Mouse (Mus musculus): Measurements from ENCODE around the gene Hpcal1. TPM values are rescaled to one million over a fixed set of nuclear protein-coding genes. Genes with fewer than 3 reads are reported as not detected.
A peak's percentile ranks its signal among the peaks of the same experiment; 100 is the strongest.
"Not testable (repeated sequence)": the region's sequence is repeated elsewhere in the genome, so short reads cannot be mapped to it uniquely, and the experiment has no call there.

Gene Hpcal1
- polyA plus RNA-seq, 1 experiment from 2014 or later, result 145 TPM

GRCm38 (mm10) chr12:17754771-17755170 is 64.1 kb downstream of the Hpcal1 start:
- no peak overlapping the region for H3K4me3 ChIP-seq (ENCODE audit: low read depth, low read length)
- no peak overlapping the region for H3K9ac ChIP-seq (replicated peaks; ENCODE audit: low read depth)
- H3K9me3 ChIP-seq (ENCODE audit: low read length), result no peaks in the 10 kb centered on the region
- DNase-seq (ENCODE audit: low spot score) (no peak), ATAC-seq (no peak)
- no peaks in the 10 kb centered on the region for H3K27me3 ChIP-seq (replicated peaks; ENCODE audit: insufficient read depth, low read length)
- WGBS, result 76% methylated on average over 1 of the region's 1 CpGs
- no peak for TF ChIP-seq CTCF (IDR thresholded peaks at IDR 0.05)
- no peak for TF ChIP-seq EP300 (IDR thresholded peaks at IDR 0.05)
- no peaks in the 10 kb centered on the region for H3K36me3 ChIP-seq (ENCODE audit: insufficient read depth, low read length)
- H3K4me2 ChIP-seq (replicated peaks; ENCODE audit: low read depth, low read length), result no peak overlapping the region
- H3K27ac ChIP-seq (ENCODE audit: low read length), result no peak overlapping the region
- peaks cover 17% of the 10 kb centered on the region; the same call in 1 of the 2 replicates for H3K4me1 ChIP-seq (ENCODE audit: insufficient read depth, low read depth, low read length)

- Histone ChIP-seq H3K27ac (ENCODE audit: low read length) (no peak overlapping the region), H3K9ac (replicated peaks; ENCODE audit: low read depth) (no peak overlapping the region), H3K36me3 (ENCODE audit: insufficient read depth, low read length) (no peaks in the 10 kb centered on the region), H3K27me3 (replicated peaks; ENCODE audit: insufficient read depth, low read length) (no peaks in the 10 kb centered on the region), H3K4me2 (replicated peaks; ENCODE audit: low read depth, low read length) (no peak overlapping the region), H3K4me3 (ENCODE audit: low read depth, low read length) (no peak overlapping the region), H3K9me3 (ENCODE audit: low read length) (no peaks in the 10 kb centered on the region), H3K4me1 (ENCODE audit: insufficient read depth, low read depth, low read length) (0 out of 2 replicates have a peak, but pooled peaks cover 3% of the 10 kb centered on the region)
- ATAC-seq (no peak), DNase-seq (ENCODE audit: low spot score) (no peak)
- no peak for TF ChIP-seq EP300 (IDR thresholded peaks at IDR 0.05)
- TF ChIP-seq CTCF (IDR thresholded peaks at IDR 0.05), result no peak
- 65% methylated on average over 4 of the region's 4 CpGs for WGBS
Observed at GRCm38 (mm10) chr12:17756891-17757290, 66.2 kb downstream of the Hpcal1 start.

DNA sequence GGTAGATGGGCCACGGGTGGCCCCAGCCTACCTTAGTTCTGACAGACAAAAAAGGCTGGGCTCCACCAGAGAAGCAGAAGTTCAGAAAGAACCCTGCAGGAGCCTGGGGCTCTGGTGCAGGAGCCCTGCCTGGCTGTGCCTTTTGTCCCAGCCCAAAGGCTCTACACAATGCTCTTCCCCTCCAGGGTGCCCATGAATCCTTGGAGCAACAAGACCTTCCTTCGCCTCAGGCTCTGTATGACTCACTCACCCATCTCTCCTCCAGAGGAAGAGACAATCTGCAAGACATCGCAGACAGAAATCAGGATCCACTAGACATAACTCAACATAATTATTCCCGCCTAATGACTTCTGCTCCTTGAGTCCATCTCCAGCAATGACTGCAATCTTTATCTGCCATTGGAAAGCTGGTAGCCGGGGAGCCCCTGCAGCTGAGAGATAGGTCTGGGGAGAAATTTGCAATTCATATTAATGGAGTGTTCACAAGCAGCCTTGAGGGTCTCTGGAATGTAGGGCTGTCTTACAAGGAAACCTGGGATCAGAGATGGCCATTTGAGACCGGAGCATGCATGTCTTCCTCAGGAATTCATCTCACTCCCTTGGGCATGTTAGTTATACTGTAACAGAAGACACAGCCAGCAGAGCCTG is 71.8 kb downstream of the Hpcal1 start:
- Histone ChIP-seq H3K4me3 (ENCODE audit: low read depth, low read length) (no peak overlapping the region), H3K36me3 (ENCODE audit: insufficient read depth, low read length) (no peaks in the 10 kb centered on the region), H3K9ac (replicated peaks; ENCODE audit: low read depth) (no peak overlapping the region), H3K27me3 (replicated peaks; ENCODE audit: insufficient read depth, low read length) (no peaks in the 10 kb centered on the region), H3K4me1 (ENCODE audit: insufficient read depth, low read depth, low read length) (peaks cover 19% of the 10 kb centered on the region; the same call in 1 of the 2 replicates), H3K9me3 (ENCODE audit: low read length) (no peaks in the 10 kb centered on the region), H3K27ac (ENCODE audit: low read length) (no peak overlapping the region), H3K4me2 (replicated peaks; ENCODE audit: low read depth, low read length) (no peak overlapping the region)
- no peak for TF ChIP-seq EP300 (IDR thresholded peaks at IDR 0.05)
- TF ChIP-seq CTCF (IDR thresholded peaks at IDR 0.05), result no peak
- WGBS, result 63% methylated on average over 6 of the region's 6 CpGs
- ATAC-seq, result no peak; the same call in 1 of the 2 replicates
- no peak for DNase-seq (ENCODE audit: low spot score)

- ATAC-seq (no peak), DNase-seq (ENCODE audit: low spot score) (no peak)
- no peaks in the 10 kb centered on the region for H3K9me3 ChIP-seq (ENCODE audit: low read length)
- H3K9ac ChIP-seq (replicated peaks; ENCODE audit: low read depth), result no peak overlapping the region
- no peak overlapping the region for H3K4me2 ChIP-seq (replicated peaks; ENCODE audit: low read depth, low read length)
- no peak for TF ChIP-seq EP300 (IDR thresholded peaks at IDR 0.05)
- no peak for TF ChIP-seq CTCF (IDR thresholded peaks at IDR 0.05)
- H3K4me1 ChIP-seq (ENCODE audit: insufficient read depth, low read depth, low read length), result peaks cover 19% of the 10 kb centered on the region; the same call in 1 of the 2 replicates
- H3K36me3 ChIP-seq (ENCODE audit: insufficient read depth, low read length), result no peaks in the 10 kb centered on the region
- H3K27ac ChIP-seq (ENCODE audit: low read length), result no peak overlapping the region
- H3K4me3 ChIP-seq (ENCODE audit: low read depth, low read length), result no peak overlapping the region
- H3K27me3 ChIP-seq (replicated peaks; ENCODE audit: insufficient read depth, low read length), result no peaks in the 10 kb centered on the region
Observed at GRCm38 (mm10) chr12:17763054-17763453, 72.4 kb downstream of the Hpcal1 start.

DNA sequence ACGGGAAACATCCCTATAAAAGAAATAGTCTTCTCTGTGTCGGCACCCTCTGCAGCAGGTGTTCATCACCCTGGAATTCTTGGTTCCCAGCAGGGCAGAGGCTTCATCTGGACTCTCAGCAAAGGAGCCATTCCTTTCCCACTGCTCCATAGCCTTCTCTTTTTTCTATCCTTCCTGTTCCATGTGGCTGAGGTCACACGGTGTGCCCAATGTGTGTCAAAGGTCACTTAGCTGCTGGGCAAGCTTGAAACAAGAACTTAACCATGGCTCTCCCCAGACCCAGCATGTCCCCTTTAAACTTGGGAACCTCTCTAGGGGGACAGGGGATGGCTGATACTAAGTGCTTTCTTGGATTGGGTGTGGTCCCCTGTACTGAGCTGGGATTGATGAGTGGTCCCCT is 73.3 kb downstream of the Hpcal1 start:
- 0 out of 2 replicates have a peak, but pooled peaks have one; percentile 4 for ATAC-seq
- no peak for DNase-seq (ENCODE audit: low spot score)
- H3K27me3 ChIP-seq (replicated peaks; ENCODE audit: insufficient read depth, low read length), result no peaks in the 10 kb centered on the region
- H3K9me3 ChIP-seq (ENCODE audit: low read length), result no peaks in the 10 kb centered on the region
- TF ChIP-seq CTCF (IDR thresholded peaks at IDR 0.05) (no peak), EP300 (IDR thresholded peaks at IDR 0.05) (no peak)
- H3K9ac ChIP-seq (replicated peaks; ENCODE audit: low read depth), result no peak overlapping the region
- no peaks in the 10 kb centered on the region for H3K36me3 ChIP-seq (ENCODE audit: insufficient read depth, low read length)
- peaks cover 19% of the 10 kb centered on the region; the same call in 1 of the 2 replicates for H3K4me1 ChIP-seq (ENCODE audit: insufficient read depth, low read depth, low read length)
- H3K4me2 ChIP-seq (replicated peaks; ENCODE audit: low read depth, low read length), result no peak overlapping the region
- no peak overlapping the region for H3K4me3 ChIP-seq (ENCODE audit: low read depth, low read length)
- H3K27ac ChIP-seq (ENCODE audit: low read length), result no peak overlapping the region; the same call in 1 of the 2 replicates
- WGBS, result 77% methylated on average over 3 of the region's 3 CpGs

- H3K4me2 ChIP-seq (replicated peaks; ENCODE audit: low read depth, low read length); H3K9me3 ChIP-seq (ENCODE audit: low read length); H3K4me3 ChIP-seq (ENCODE audit: low read depth, low read length); H3K27me3 ChIP-seq (replicated peaks; ENCODE audit: insufficient read depth, low read length); H3K36me3 ChIP-seq (ENCODE audit: insufficient read depth, low read length); ATAC-seq; H3K27ac ChIP-seq (ENCODE audit: low read length); H3K9ac ChIP-seq (replicated peaks; ENCODE audit: low read depth): not testable (repeated sequence)
- H3K4me1 ChIP-seq (ENCODE audit: insufficient read depth, low read depth, low read length), result peaks cover 19% of the 10 kb centered on the region; the same call in 1 of the 2 replicates
- WGBS, result 30% methylated on average over 1 of the region's 1 CpGs
- DNase-seq (ENCODE audit: low spot score), result peak; percentile 55
Observed at GRCm38 (mm10) chr12:17767567-17767966, 76.9 kb downstream of the Hpcal1 start.

Data from lung, postnatal 0 days (tissue).